Mouse (Mus musculus) hematopoietic multipotent progenitor cell, adult 10-12 weeks (in vitro differentiated cells): ENCODE results near the gene Psg25. TPM values are rescaled to one million over a fixed set of nuclear protein-coding genes. Genes with fewer than 3 reads are reported as not detected.

Experiments
- polyA plus RNA-seq: library from polyadenylated mRNA; stranded (reverse); fragments of >175 nt; gene quantifications from 2 replicates; pipeline ENCODE4 v1.2.3, GENCODE M21; 2012; ENCODE audit warnings: low replicate concordance

Psg25 gene
- polyA plus RNA-seq: not detected in 2 replicates

GRCm38 (mm10) chr7:18532169-18532568 lies at the start of gene Psg25:
Gene Psg25, minus strand, starts transcription at chr7:18532269.

GRCm38 (mm10) chr7:18567205-18567604 lies 35.1 kb upstream of the Psg25 start, which contains the start of gene Psg27:
Gene Psg27, minus strand, starts transcription at chr7:18567305.

DNA sequence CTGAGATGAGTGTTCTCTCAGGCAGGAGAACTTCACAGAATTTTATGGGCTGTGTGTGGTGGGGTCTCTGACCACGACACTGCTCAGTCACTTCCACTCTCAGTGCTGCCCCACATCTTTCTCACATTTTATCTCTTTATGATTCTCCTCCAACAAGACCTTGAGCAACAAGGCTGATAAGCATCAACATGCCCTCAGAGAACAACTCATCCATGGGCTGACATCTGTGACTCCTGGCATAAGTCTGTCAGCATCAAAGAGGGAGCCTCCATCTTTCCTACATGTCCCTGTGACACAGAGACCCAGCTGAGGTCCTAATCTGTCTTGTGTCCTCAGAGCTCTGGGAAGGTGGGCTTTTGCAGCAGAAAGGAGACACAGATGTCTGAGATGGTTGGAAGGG lies 48.0 kb downstream of the Psg25 start, which contains the start of gene Psg26:
TSS of gene Psg26 (minus strand) at position 101 of the 400 bp plus-strand sequence.

Other genes with a start within 250 kb of the Psg25 start
- gene Psg18, start 177.3 kb downstream of the Psg25 start, polyA plus RNA-seq: not detected in 2 replicates
- not detected in 2 replicates for gene Psg28, start 100.2 kb downstream of the Psg25 start, polyA plus RNA-seq
- not detected in 2 replicates for gene Psg26, start 48.1 kb downstream of the Psg25 start, polyA plus RNA-seq
- not detected in 2 replicates for gene Psg27, start 35.0 kb upstream of the Psg25 start, polyA plus RNA-seq
- gene Psg23, start 84.2 kb upstream of the Psg25 start, polyA plus RNA-seq: not detected in 2 replicates
- gene Psg21, start 124.5 kb upstream of the Psg25 start, polyA plus RNA-seq: not detected in 2 replicates
- not detected in 2 replicates for gene Psg20, start 153.9 kb upstream of the Psg25 start, polyA plus RNA-seq
- gene Psg22, start 185.8 kb upstream of the Psg25 start, polyA plus RNA-seq: not detected in 2 replicates